Mouse (Mus musculus) gastrocnemius, adult 18-20 months (tissue): Measurements from ENCODE around the gene Tom1. TPM values are rescaled to one million over a fixed set of nuclear protein-coding genes. Genes with fewer than 3 reads are reported as not detected.

Source experiments
- DNase-seq: peaks from one replicate; pipeline ENCODE4 v3.0.0; 2021; ENCODE audit warnings: low spot score
- total RNA-seq, 2 experiments: library from RNA; stranded (reverse); gene quantifications; 2 replicates each; pipeline ENCODE4 v1.2.3; 2021

Gene Tom1
- total RNA-seq, 2 experiments from 2014 or later = 54.0 to 58.4 TPM

DNA sequence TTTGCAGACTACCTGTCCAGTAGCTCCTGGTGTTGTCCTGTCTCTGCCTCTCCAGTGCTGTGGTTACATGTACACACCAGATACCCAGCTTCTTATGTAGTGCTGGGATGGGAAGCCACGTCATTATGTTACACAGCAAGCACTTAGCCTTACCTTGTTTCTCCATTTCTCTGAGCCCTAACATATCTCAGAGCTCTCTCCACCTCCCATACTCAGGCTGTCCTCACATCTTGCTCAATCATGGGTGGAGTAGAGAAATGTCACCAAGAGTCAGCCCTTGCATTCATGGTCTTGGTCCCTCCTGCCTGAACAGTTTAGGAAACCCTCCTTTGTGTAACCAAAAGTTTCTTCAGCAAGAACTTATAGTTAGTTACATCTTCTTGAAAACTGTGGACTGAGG, 6.2 kb downstream of the Tom1 start:
- DNase-seq = no peak

DNA sequence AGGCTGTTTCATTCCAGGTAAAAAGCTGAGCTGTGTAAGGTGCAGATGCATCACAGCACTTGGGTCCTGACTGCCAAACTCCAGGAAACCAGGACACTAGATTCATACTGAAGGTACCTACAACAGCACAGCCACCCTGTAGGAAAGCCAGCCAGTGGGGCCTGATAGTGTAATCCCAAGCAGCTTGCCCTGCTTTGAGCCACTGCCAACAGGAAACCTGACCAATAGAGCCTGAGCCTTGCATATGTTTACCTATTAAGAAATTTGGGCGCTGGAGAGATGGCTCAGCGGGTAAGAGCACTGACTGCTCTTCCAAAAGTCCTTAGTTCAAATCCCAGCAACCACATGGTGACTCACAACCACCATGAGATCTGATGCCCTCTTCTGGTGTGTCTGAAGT, 8.7 kb downstream of the Tom1 start:
- DNase-seq = no peak

DNA sequence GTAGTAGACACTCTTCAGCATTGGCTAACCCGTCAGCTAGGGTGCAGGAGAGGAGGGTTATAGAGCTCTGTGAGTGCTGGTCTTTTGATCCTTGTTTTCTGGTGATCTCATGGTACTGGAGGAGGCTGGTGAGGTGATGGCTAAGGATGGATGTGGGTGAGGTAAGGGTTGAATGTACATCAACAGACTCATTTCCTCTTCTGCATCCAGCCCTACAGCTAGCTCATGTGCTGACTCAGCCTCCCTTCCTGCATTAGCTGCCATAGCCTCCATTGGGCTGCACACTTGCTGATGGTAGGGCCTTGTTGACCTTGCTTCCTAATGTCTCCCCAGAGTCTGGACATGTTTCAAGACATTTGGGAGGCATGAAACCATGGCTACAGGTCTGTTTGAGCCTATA, 9.5 kb downstream of the Tom1 start:
- DNase-seq = no peak

DNA sequence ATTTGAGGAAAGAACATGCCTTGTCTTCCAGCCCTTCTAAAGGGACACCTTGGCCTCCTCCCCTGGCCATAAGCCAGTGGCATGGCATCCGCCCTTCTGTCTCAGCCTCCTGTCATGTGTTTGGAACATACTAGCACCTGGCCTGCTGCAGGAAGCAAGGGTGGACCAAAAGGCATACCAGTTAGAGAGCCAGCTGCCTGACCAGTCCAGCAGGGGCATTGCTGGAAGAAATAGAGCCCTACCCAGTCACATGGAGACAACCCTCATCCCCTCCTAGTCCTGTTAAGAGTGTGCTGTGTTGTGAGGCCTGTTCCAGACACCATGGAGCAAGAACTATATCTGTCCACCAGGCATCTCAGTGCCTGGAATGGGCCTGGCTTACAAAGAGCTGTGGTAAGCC, 12.8 kb downstream of the Tom1 start:
- DNase-seq = peak; percentile 62

DNA sequence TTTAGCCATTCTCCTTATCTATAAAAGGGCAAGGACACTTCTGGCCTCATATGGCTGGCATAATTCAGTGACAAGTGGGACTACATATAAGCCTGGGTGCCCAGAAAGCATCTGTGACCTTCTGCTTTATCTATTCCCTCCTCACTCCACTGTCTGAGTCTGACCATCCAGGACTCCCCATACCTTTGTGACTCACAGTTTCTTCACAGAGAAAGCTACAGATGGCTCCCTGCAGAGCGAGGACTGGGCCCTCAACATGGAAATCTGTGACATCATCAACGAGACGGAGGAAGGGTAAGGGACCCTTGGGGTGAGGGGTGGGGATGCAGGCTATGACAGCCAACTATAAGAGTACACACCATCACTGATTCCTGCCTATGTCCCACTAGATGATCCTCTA, 14.3 kb downstream of the Tom1 start:
- DNase-seq = no peak

DNA sequence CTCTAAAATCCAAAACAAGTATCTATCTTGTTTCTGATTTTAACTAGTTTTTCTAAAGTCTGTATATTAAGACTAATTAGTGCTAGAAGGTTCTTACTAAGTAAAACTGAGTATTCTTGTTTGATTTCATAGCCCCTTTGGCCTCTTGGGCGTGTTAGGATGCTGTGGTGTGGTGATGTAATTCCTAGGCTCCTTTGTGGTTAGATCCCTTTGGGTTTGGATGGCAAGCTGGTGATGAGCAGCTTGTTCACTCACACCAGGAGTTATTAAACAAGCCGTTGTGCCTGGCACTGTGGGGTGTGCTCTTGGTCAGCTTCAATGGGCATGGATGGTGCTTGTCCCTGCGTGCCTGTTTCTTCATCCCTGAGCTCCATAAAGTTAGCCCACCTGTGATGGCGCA, 19.8 kb downstream of the Tom1 start:
- no peak for DNase-seq

DNA sequence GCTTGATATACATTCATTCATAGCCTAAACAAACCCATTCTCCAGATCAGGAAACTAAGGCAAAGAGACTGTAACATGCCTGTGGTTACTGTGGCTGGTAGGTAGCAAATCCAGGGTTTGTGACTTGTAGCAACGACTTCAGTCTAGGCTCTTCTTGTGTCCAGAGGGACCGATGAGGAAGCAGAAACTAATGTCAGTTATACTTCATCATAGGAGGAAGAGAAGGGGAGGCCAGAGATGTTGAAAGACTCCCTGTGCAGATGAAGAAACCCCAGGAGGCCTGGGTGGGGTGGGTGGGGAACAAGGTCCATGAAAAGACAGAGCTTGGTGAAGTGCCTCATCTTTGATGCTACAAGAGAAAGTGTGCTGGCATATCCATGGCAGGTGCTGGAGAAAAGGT, 22.2 kb downstream of the Tom1 start:
- no peak for DNase-seq

DNA sequence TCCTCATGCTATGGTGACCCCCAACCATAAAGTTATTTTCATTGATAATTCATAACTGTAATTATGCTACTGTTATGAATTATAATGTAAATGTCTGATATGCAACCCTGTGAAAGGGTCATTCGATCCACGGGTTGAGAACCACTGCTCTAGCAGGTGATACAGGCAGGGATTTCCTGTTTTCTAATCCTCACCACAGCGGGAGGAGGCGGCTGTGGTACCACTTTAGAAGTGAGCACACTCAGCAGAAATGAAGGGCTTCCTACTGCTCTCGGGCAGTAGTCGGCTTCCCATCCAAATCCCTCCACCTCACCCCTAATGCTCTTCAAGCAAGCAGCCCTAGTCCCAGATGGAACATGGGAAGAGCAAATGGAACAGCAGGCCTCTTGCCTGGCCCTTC, 26.5 kb downstream of the Tom1 start:
- no peak for DNase-seq

DNA sequence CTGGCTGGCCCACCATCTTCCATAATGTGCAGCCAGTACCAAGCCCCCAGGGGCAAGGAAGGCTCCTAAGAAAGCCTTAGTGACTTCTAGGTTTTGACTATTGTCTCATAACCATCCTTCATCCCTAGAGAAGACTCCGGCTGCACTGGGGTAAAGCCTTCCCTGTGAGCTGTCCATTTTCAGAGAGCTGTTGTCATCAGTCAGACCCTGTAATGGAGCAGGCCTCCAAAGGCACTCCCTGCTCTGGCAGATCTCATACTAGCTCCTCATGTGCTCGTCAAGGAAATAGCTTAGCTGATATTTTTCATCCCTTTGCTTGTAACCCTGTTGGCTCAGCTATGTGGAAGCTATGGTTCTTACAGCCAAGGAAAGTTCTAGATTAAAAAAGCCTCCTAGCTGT, 27.3 kb downstream of the Tom1 start:
- DNase-seq = no peak

DNA sequence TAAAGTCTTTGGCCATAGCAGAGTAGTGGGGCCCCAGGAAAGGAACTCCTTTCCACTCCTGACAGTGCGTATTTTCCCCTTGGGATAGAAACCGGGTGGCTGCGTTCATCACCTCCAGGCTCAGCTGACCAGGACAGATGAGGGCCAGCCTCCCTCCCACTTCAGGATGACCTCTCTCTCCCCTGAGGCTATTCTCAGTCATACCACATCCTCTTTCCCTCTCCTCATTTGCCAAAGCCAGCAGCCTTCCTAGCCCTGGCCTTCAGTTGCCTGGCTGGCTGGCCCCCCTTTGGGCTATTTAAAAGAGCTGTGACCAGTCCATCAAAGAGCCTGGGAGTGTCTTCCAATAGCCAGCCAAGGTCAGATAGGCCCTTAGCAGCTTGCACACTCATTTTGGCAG, 29.8 kb downstream of the Tom1 start:
- DNase-seq = peak; percentile 60

DNA sequence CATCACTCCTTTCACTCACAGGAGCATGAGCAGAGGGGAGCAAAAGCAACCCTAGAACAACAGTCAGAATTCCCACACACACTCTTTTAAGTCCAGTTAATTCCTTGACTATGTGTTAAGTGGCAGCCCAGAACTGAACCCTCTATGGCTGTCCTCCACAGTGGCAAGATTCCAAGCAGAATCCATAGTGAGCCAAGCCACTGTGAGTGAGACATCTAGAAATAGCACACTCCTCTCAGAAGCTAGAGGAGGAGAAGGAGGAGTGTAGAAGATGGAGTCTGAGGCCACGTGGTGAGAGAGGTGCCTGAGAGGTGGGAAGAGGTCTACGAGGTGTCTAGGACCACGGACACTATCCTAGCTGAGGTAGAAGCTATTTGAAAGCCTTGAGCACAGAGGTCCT, 31.3 kb downstream of the Tom1 start:
- DNase-seq = peak; percentile 52

DNA sequence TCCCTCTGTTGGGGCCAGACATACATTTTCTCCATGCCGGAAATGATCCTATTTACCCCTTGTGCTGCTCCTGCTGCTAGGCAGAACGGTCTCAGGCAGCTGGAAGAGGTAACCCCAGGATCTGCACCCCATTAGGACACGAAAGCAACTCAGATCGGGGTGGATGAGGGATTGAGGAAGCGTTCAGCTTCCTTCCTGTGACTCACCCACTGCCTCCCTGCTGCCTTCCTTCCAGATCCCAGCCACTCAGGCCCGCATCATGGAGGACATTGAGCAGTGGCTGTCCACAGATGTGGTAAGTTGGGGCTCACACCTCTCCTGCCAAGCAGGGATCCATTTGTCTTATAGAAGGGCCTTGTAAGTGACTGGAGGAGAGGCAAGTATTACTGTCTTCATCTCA, 33.8 kb downstream of the Tom1 start:
- DNase-seq = no peak

DNA sequence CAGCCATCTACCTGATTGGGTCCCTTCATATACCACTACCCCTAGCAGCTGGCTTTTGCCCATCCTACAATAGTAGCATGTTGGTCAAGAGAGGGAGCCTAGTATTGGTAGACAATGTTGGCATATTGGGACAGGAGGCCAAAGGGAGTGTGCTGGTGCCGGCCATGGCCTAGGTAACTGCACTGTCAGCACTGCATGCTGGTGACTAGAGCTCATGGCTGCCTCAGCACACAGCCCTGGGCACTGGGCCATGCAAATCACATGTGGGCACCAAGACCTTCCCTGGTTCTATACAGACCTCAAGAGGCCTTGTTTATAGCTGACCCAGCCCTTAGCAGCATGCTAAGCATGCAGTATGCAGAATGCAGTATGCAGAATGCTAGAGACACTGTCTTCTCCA, 36.8 kb downstream of the Tom1 start:
- no peak for DNase-seq

DNA sequence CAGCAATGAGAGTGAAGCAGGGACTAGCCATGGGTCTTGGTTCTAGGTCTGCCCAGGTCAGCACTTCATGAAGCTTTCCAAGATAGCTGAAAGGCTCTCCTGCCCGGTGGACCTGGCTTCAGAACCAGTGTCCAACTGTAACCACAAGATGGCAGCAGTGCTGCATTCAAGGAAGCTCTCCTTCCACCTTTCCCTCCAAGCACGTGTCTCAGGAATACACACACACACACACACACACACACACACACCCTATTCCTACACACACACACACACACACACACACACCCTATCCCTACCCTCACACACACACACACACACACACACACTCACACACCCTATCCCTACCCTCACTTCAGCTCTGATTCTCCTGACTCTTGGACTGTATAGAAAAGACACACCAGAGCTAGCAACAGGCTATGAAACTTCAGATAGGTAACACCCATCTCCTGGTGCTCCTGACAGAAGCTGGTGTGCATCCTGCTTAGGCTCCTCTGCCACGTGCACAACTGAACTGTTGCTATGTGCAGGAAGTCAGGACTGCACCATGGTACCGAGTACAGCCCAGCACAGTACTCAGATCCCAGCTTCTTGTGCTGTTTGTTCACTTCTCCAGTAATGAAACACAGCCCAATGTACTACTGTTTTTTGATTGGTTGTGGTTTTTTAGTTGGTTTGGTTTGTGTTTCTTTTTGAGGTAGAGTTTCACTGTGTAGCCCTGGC, 38.3 kb downstream of the Tom1 start:
- DNase-seq = peak; percentile 86

DNA sequence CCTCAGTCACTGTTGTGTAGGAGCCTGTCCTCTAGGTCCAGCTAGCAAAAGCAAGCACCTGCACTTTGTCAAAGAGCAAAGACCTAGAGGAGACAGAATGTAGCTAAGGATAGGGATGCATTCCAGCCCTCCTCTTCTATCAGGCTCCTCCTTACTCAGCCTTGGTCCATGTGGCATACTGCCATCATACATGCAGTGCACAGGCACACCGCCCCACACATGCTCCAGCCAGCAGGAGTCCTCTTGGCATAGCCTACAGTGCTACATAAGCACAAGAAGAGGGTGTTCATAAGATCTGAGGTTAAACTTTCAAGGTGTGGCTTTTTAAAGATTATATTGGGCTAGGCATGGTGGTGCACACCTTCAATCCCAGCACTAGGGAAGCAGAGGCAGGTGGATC, 41.4 kb downstream of the Tom1 start:
- DNase-seq = no peak

DNA sequence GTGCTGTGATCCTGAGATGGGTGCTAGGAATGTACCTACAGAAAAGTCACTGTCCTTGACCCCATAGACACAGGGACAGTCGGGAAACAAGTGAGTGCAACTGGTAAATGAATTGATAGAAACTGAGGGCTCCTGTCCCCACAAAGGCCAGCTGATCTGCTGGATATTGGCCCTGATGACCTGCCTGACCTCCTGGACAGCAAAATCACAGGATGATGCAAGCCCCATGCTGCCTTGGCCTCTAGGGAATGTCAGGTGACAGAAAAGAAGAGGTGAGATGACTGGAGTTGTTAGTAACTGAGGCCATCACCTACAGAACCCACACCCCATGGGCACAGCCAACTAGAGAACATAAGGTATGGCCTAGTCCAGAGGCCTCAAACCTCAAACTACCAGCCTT, 44.7 kb downstream of the Tom1 start:
- no peak for DNase-seq

DNA sequence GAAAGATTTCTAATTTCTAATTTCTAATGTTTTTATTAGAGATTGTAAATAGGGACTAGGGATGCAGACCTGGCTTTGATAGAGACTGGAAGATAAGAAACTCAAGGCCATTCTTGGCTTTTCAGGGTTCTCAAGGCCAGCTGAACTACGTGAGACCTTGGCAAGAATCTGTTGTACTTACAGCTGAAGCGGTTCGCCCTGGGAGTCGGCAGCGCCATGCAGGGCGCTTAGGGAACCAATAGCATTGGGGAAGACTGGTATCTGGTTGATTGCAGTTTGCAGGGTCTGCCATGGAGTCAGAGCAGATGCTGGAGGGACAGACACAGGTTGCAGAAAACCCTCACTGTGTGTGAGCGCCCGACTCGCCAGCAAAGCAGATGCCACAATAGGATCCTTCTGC, 45.3 kb downstream of the Tom1 start:
- no peak for DNase-seq

DNA sequence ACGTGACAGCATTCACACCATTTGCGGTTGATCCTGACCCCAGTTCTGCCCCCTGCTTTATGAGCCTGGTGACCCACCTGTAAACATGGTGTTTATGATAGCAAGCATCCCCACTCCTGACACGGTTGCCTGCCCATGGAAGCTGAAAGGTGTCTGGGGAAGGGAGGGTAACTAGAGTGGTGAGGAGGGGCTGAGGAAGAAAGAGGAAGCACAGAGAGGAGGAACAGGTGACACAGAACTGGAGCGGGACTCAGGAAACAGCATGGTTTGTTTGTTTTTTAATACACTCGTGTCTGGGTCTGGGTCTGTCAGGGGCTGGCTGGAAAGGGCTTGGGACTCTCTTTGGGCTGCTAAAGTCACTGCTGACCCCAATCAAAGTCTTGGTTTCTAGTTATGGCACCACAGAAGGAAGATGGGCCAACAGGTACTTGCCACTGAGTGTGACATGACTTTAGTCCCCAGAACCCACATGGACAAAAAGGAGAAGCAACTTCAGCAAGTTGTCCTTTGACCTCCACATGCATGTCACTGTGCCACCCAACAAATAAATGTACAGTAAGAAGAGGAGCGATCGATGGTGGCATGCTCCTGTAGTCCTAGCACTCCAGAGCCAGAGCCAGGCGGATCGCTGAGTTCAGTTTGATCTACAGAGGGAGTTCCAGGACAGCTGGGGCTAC, 48.0 kb downstream of the Tom1 start:
- no peak for DNase-seq

DNA sequence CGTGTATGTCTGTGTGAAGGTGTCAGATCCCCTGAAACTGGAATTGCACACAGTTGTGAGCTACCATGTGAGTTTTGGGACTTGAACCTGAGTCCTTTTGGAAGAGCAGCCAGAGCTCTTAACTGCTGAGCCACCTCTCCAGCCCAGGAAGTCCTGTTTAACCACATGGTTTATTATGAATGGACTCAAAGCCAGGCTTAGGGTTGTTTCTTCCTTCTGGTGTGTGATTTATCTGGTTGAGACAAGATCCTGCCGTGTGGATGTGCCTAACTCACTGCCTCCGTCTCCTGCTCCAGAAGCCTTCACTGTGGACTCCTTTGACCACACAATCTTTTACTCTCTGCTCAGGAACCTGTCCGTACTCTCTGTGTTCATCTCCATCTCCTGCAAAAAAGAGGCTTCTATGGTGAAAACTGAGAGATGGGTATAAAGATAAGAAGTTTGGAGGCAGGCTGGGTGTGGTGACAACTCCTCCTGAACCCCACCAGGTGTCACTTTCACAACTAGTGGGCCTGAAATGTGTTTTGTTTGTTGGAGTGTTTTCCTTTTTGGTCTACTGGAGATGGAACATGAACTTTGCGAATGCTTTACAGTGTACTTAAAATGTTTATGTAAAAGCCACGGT, 48.8 kb downstream of the Tom1 start:
- DNase-seq = no peak

DNA sequence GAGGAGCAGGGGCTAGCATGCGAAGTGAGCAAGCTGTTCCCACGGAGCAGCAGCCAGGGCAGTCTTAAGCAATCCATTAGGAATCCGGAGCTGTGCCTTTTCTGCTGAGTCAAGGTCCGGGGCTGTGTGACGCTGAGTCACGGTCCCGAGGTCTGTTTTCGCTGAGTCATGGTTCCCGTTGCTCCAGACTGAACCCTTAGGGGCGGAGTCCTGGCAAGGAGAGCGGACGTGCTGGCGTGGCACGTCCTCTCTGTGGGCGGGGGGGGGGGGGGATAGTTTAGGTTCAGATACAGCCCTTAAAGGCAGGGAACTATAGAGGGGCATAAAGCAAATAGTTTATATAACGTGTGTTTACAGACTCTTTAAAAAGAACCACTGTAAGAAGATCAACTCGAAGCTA, 50.3 kb downstream of the Tom1 start:
- DNase-seq = peak; percentile 97

DNA sequence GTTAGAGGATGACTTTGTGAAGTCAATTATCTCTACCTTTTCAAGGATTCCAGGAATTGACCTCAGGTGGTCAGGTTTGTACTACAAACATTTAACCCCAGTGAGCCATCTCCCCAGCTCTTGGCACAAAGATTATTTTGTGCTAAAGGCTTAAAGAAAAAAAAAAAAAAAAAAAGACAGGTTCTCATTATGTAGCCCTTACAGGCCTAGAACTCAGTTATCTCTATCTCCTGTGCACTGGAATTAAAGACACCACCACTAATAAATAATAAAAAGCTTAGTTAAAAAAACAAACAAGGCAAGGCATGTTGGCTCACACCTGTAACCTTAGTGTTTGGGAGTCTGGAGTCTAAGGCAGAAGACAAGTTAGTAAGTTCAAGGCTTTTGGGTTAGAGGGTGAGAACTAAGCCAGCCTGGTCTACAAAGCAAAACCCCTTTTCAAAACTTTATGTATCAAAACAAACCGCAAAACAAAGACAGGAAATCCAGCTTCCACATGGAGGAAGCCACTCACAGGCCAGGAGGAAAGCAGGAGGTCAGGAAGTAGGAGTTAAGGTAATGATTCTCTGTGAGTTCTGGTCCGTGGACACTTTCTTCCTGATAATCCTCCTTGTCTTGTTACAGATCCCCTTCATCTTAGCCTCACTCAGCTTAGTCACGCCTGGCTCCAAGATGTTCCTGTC, 51.0 kb downstream of the Tom1 start:
- DNase-seq = no peak

DNA sequence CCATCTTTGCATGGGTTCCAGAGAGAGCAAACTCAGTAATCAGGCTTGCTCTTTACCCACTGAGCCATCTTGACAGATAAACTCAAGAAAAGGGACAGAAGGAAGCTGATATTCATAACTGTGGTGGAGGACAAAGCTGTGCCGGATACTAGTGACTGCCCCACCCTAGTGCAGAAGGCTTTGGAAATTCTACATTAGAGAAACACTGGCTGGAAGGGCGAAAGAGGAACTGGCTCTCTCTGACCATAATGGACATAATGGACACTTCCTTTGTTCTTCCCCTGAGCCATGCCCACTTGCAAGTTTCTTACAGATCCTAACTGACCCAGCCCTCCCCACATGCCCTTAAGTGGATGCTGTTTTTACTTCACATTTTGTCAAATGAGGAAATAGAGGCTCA, 52.5 kb downstream of the Tom1 start:
- no peak for DNase-seq

DNA sequence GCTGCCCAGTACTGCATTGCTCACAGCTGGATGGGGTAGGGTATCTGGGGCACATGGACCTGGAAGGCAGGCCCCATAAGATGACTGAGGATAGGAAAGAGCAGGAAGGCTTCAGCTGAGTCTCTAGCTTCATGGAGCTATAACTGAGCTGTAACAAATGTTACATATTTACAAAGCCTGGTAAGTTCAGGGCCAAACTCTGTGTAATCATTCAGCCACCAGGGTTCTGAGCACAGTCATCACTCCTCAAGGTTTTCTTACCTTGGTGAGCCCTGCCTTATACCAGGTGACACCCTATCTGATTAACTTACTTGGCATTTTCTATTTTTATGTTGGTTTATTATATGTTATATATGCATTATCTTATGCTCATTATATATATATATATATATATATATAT, 53.6 kb downstream of the Tom1 start:
- no peak for DNase-seq
